In genomic region chrX:37110193-37110880, GRCm38 (mm10) we compare ENCODE assay signal across 8 mouse cellular contexts. TPM values are rescaled to one million over a fixed set of nuclear protein-coding genes. Genes with fewer than 3 reads are reported as not detected.
A peak's percentile ranks its signal among the peaks of the same experiment; 100 is the strongest.
DNase-seq lines count a peak whose midpoint lies in the region; ATAC-seq lines count a peak whose summit lies in the region.

TSS of gene Upf3b (minus strand) at chrX:37110322.

- intact Hi-C loops in left cerebral cortex, postnatal 14 days (cut with DNase I): no loop called here

- peak within 1 kb of the TSS; percentile 57 for H3K4me3 ChIP-seq in intestine, embryonic 14.5 days (ENCODE audit: low read depth, low read length)

- ATAC-seq in intestine, embryonic 14.5 days (replicated peaks; ENCODE audit: low FRiP score, low TSS enrichment, low read depth): peak; percentile 99

- DNase-seq in adrenal gland, adult 18-20 months (ENCODE audit: low spot score in 2 of 2): peak; percentile 67 to 77
- peak; percentile 94 for DNase-seq in embryo, embryonic 11 days
- peak; percentile 94 for DNase-seq in gastrocnemius, postnatal 25 days
- DNase-seq in intestine, embryonic 14.5 days (ENCODE audit: low spot score): peak; percentile 90
- peak; percentile 88 to 95 for DNase-seq in left cerebral cortex, postnatal 14 days (ENCODE audit: low spot score in 2 of 2)
- DNase-seq in mesoderm, embryonic 11.5 days (ENCODE audit: low read depth, low spot score): peak; percentile 96
- DNase-seq in right cerebral cortex, postnatal 36 days (ENCODE audit: low spot score in 2 of 2): peak; percentile 85 to 91
- peak; percentile 93 for DNase-seq in yolk sac, embryonic 10.5 days (ENCODE audit: low spot score)

- H3K4me1 ChIP-seq in intestine, embryonic 14.5 days (replicated peaks; ENCODE audit: control insufficient read depth, insufficient read depth, low read length): no peaks in the 10 kb centered on the region

- H3K4me2 ChIP-seq in intestine, embryonic 14.5 days (ENCODE audit: low read length): peak within 1 kb of the TSS; percentile 68

- H3K9me3 ChIP-seq in intestine, embryonic 14.5 days (ENCODE audit: control insufficient read depth, low read length): no peaks in the 10 kb centered on the region

- peak within 1 kb of the TSS; percentile 80 for H3K27ac ChIP-seq in intestine, embryonic 14.5 days (ENCODE audit: low read depth)

- no peaks in the 10 kb centered on the region for H3K27me3 ChIP-seq in intestine, embryonic 14.5 days (replicated peaks; ENCODE audit: control insufficient read depth, insufficient read depth, low read length)

- H3K36me3 ChIP-seq in intestine, embryonic 14.5 days (ENCODE audit: control insufficient read depth, insufficient read depth, low read length): peaks cover 4% of the 10 kb centered on the region; the same call in 1 of the 2 replicates

- H3K9ac ChIP-seq in intestine, embryonic 14.5 days (ENCODE audit: low read length): peak within 1 kb of the TSS; percentile 59

- 18% methylated on average over 30 of the region's 30 CpGs for WGBS in intestine, embryonic 14.5 days

RNA-seq across cellular contexts. Expression of gene Upf3b, which starts in this region (rescaled TPM):
- 10 to 100 TPM; 12.2 to 15.6 TPM for total RNA-seq in adrenal gland, adult 18-20 months (2021)
- total RNA-seq in gastrocnemius, postnatal 25 days (2021): 1 to 10 TPM; 8.5 to 8.7 TPM
- 16.7 and 18.6 TPM in 2 replicates for polyA plus RNA-seq in intestine, embryonic 14.5 days (2014; fragmentation: Nextera tagmentation; extraction: Ambion mirVana)
- total RNA-seq in left cerebral cortex, postnatal 14 days (2021): 10 to 100 TPM; 15.0 to 15.6 TPM

Comparison
In these comparisons a context has a peak if more than half of its experiments do, and no peak if none do; other contexts are left out.
1. Peak in every context shown above with its lines: DNase-seq, ATAC-seq, H3K4me3 ChIP-seq and H3K27ac ChIP-seq.